Mouse (Mus musculus) CH12.LX (cell line): ENCODE data around the gene Rps16.

Source experiments
- BHLHE40 ChIP-seq: IDR thresholded peaks from 2 replicates; pipeline ENCODE4 v1.6.1; 2011; ENCODE audit warnings: mild to moderate bottlenecking, low read depth, low read length, improper control_type of control experiment
- CHD1 ChIP-seq: IDR thresholded peaks from 2 replicates; pipeline ENCODE4 v1.6.1; 2012; ENCODE audit warnings: low read depth, low read length, improper control_type of control experiment, inconsistent platforms
- CHD2 ChIP-seq: IDR thresholded peaks from 2 replicates; pipeline ENCODE4 v1.6.1; 2011; ENCODE audit warnings: low read length, improper control_type of control experiment
- CTCF ChIP-seq, 2 experiments: IDR thresholded peaks in 1 of 2; conservative IDR thresholded peaks in 1 of 2; 2 replicates each; pipeline ENCODE4 v1.5.1; 2011 to 2012; ENCODE audit warnings: low read depth in 2 of 2, low read length in 2 of 2, improper control_type of control experiment in 1 of 2, inconsistent platforms in 1 of 2, mild to moderate bottlenecking in 1 of 2, moderate library complexity in 1 of 2
- E2F4 ChIP-seq: IDR thresholded peaks from 2 replicates; pipeline ENCODE4 v1.6.1; 2011; ENCODE audit warnings: low read depth, low read length, improper control_type of control experiment; ENCODE audit not compliant: insufficient replicate concordance
- HCFC1 ChIP-seq: IDR thresholded peaks from 2 replicates; pipeline ENCODE4 v1.6.1; 2012; ENCODE audit warnings: low read depth, mild to moderate bottlenecking, inconsistent platforms, low read length, improper control_type of control experiment
- IRF4 ChIP-seq: IDR thresholded peaks from 2 replicates; pipeline ENCODE4 v1.6.1; 2014; ENCODE audit warnings: low read depth, mild to moderate bottlenecking, inconsistent platforms, low read length, improper control_type of control experiment
- NRF1 ChIP-seq: IDR thresholded peaks from 2 replicates; pipeline ENCODE4 v1.6.1; 2014; ENCODE audit warnings: low read depth, mild to moderate bottlenecking, inconsistent platforms, low read length, improper control_type of control experiment, moderate library complexity
- POLR2A ChIP-seq: IDR thresholded peaks from 2 replicates; pipeline ENCODE4 v1.6.1; 2011; ENCODE audit warnings: low read depth, mild to moderate bottlenecking, improper control_type of control experiment, low read length
- POLR2AphosphoS2 ChIP-seq: IDR thresholded peaks from 2 replicates; pipeline ENCODE4 v1.6.1; 2011; ENCODE audit warnings: low read depth, low read length, improper control_type of control experiment
- TBP ChIP-seq: conservative IDR thresholded peaks from 2 replicates; pipeline ENCODE4 v1.6.1; 2011; ENCODE audit warnings: low read depth, low read length, improper control_type of control experiment

- TF ChIP-seq NRF1: no peak; the same call in 1 of the 2 replicates
- no peak for TF ChIP-seq POLR2A
- no peak for TF ChIP-seq E2F4
- TF ChIP-seq IRF4: peak; percentile 75
- peak; percentile 74 to 93; a peak in 3 of 4 replicates for TF ChIP-seq CTCF (conservative IDR thresholded peaks at IDR 0.05 in 1 of 2, IDR thresholded peaks at IDR 0.05 in 1 of 2; ENCODE audit: low read depth in 2 of 2, low read length in 2 of 2)
- no peak for TF ChIP-seq TBP
- no peak for TF ChIP-seq CHD2
- TF ChIP-seq HCFC1: no peak; the same call in none of the 2 replicates
- TF ChIP-seq POLR2AphosphoS2: no peak
- peak; percentile 40; the same call in 1 of the 2 replicates for TF ChIP-seq BHLHE40
- no peak for TF ChIP-seq CHD1
Measured at GRCm38 (mm10) chr7:28373131-28373581, 22.7 kb downstream of the Rps16 start.
